Mouse (Mus musculus): Measurements from ENCODE around the gene Ap2a1. TPM values are rescaled to one million over a fixed set of nuclear protein-coding genes. Genes with fewer than 3 reads are reported as not detected.
"Not testable (repeated sequence)": the region's sequence is repeated elsewhere in the genome, so short reads cannot be mapped to it uniquely, and the experiment has no call there.

The Ap2a1 gene
- polyA plus RNA-seq, 1 experiment from 2014 or later = 85.1 TPM

DNA sequence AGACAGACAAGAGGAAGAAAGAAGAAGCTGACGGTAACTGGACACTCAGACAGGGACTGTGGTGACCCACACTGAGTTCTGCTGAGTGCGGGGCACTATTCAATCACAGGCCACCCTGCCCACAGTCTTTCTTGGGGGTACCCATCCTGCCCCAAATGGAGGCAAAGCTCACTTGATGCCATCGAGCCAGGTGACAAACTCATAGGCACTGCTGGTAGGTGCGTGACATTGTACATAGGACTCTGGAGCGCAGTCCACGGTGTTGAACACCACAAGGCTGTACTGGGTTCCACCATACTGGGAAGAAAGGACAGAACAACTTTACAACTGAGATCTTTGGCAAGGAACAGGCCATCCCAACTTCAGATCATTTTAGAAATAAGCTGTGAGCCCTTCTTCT is 37.7 kb downstream of the Ap2a1 start:
- H3K4me1 ChIP-seq = peaks cover 69% of the 10 kb centered on the region
- peaks cover 37% of the 10 kb centered on the region for H3K36me3 ChIP-seq
- peak overlapping the region; percentile 92 for H3K27ac ChIP-seq
- WGBS (ENCODE audit: insufficient replicate concordance) = 12% methylated on average over 6 of the region's 6 CpGs
- no peaks in the 10 kb centered on the region for H3K27me3 ChIP-seq (replicated peaks)
- H3K9me3 ChIP-seq (replicated peaks) = no peaks in the 10 kb centered on the region
- H3K4me3 ChIP-seq = peak overlapping the region; percentile 79
- H3K4me2 ChIP-seq = peak overlapping the region; percentile 82
- ATAC-seq = 0 out of 2 replicates have a peak, but pooled peaks have one; percentile 25
- peak overlapping the region; percentile 88 for H3K9ac ChIP-seq

GRCm38 (mm10) chr7:44890737-44891136 is 38.6 kb downstream of the Ap2a1 start:
- Histone ChIP-seq H3K4me2 (peak overlapping the region; percentile 82), H3K9ac (peak overlapping the region; percentile 88; the same call in 1 of the 2 replicates), H3K4me1 (peaks cover 61% of the 10 kb centered on the region), H3K36me3 (peaks cover 42% of the 10 kb centered on the region), H3K27ac (no peak overlapping the region), H3K27me3 (replicated peaks) (no peaks in the 10 kb centered on the region), H3K9me3 (replicated peaks) (no peaks in the 10 kb centered on the region), H3K4me3 (peak overlapping the region; percentile 79)
- ATAC-seq = no peak
- 77% methylated on average over 4 of the region's 4 CpGs for WGBS (ENCODE audit: insufficient replicate concordance)

- Histone ChIP-seq H3K27me3 (replicated peaks) (no peaks in the 10 kb centered on the region), H3K27ac (no peak overlapping the region), H3K9me3 (replicated peaks) (no peaks in the 10 kb centered on the region), H3K4me1 (peaks cover 55% of the 10 kb centered on the region), H3K4me3 (peak overlapping the region; percentile 79; the same call in 1 of the 2 replicates), H3K4me2 (peak overlapping the region; percentile 82), H3K36me3 (peaks cover 48% of the 10 kb centered on the region), H3K9ac (0 out of 2 replicates have a peak overlapping the region, but pooled peaks have one; percentile 88)
- no peak for ATAC-seq
- 78% methylated on average over 7 of the region's 7 CpGs for WGBS (ENCODE audit: insufficient replicate concordance)
These were observed 39.1 kb downstream of the Ap2a1 start for GRCm38 (mm10) chr7:44890180-44890579.

- H3K27ac ChIP-seq = no peak overlapping the region; the same call in 1 of the 2 replicates
These were observed 40.8 kb downstream of the Ap2a1 start for GRCm38 (mm10) chr7:44888256-44889105.

GRCm38 (mm10) chr7:44886964-44887363 is 42.3 kb downstream of the Ap2a1 start:
- Histone ChIP-seq H3K27me3 (replicated peaks) (no peaks in the 10 kb centered on the region), H3K4me1 (peaks cover 46% of the 10 kb centered on the region), H3K9me3 (replicated peaks) (no peaks in the 10 kb centered on the region), H3K27ac (no peak overlapping the region), H3K9ac (no peak overlapping the region), H3K4me3 (no peak overlapping the region), H3K36me3 (peaks cover 77% of the 10 kb centered on the region), H3K4me2 (no peak overlapping the region)
- ATAC-seq = no peak
- WGBS (ENCODE audit: insufficient replicate concordance) = 71% methylated on average over 7 of the region's 7 CpGs

More at GRCm38 (mm10) chr7:44888256-44889105, 40.8 kb downstream of the Ap2a1 start:
- peaks cover 52% of the 10 kb centered on the region for H3K4me1 ChIP-seq
- ATAC-seq = no peak
- H3K9me3 ChIP-seq (replicated peaks) = no peaks in the 10 kb centered on the region
- H3K36me3 ChIP-seq = peaks cover 62% of the 10 kb centered on the region
- H3K9ac ChIP-seq = no peak overlapping the region
- no peak overlapping the region for H3K4me3 ChIP-seq
- H3K27me3 ChIP-seq (replicated peaks) = no peaks in the 10 kb centered on the region
- H3K4me2 ChIP-seq = no peak overlapping the region
- WGBS (ENCODE audit: insufficient replicate concordance) = 73% methylated on average over 13 of the region's 13 CpGs

GRCm38 (mm10) chr7:44884637-44885036 is 44.7 kb downstream of the Ap2a1 start:
- no peak overlapping the region for H3K4me2 ChIP-seq
- H3K9ac ChIP-seq = no peak overlapping the region
- H3K27ac ChIP-seq = no peak overlapping the region
- no peaks in the 10 kb centered on the region for H3K27me3 ChIP-seq (replicated peaks)
- H3K36me3 ChIP-seq = peaks cover 92% of the 10 kb centered on the region
- WGBS (ENCODE audit: insufficient replicate concordance) = 86% methylated on average over 5 of the region's 5 CpGs
- H3K4me1 ChIP-seq = peaks cover 27% of the 10 kb centered on the region
- no peak for ATAC-seq
- no peak overlapping the region for H3K4me3 ChIP-seq
- H3K9me3 ChIP-seq (replicated peaks) = no peaks in the 10 kb centered on the region

DNA sequence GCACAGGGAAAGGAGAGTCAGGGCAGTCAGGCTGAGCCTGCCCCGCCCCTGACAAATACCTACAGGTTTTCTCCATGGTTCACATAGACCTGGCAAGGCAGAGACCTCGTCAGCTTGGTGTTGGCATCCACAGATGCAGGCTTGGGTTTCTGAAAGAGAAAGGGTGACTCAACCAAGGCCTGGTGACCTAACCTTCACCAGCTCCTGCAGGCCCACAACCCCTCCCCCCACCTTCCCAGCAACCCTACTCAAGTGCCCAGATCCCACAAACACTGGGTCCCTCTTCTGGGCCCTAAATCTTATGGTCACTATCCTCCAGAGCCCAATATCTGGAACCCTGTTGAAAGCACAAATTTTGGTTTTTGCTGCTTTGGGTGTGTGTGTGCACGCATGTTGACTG is 46.3 kb downstream of the Ap2a1 start:
- 76% methylated on average over 3 of the region's 3 CpGs for WGBS (ENCODE audit: insufficient replicate concordance)
- peaks cover 11% of the 10 kb centered on the region for H3K4me1 ChIP-seq
- no peak overlapping the region for H3K27ac ChIP-seq
- no peak overlapping the region for H3K9ac ChIP-seq
- H3K27me3 ChIP-seq (replicated peaks) = no peaks in the 10 kb centered on the region
- H3K36me3 ChIP-seq = peaks cover 92% of the 10 kb centered on the region
- no peak overlapping the region for H3K4me3 ChIP-seq
- ATAC-seq = no peak
- no peaks in the 10 kb centered on the region for H3K9me3 ChIP-seq (replicated peaks)
- H3K4me2 ChIP-seq = no peak overlapping the region

GRCm38 (mm10) chr7:44877833-44878232 is 51.5 kb downstream of the Ap2a1 start:
- Histone ChIP-seq H3K27ac (no peak overlapping the region), H3K36me3 (peaks cover 71% of the 10 kb centered on the region)

GRCm38 (mm10) chr7:44871774-44872173 is 57.5 kb downstream of the Ap2a1 start:
- not testable (repeated sequence) for H3K27ac ChIP-seq; H3K9ac ChIP-seq; H3K4me2 ChIP-seq; H3K9me3 ChIP-seq (replicated peaks); H3K27me3 ChIP-seq (replicated peaks); H3K4me3 ChIP-seq; ATAC-seq
- Histone ChIP-seq H3K4me1 (peaks cover 59% of the 10 kb centered on the region), H3K36me3 (peaks cover 10% of the 10 kb centered on the region)
- WGBS (ENCODE audit: insufficient replicate concordance) = 80% methylated on average over 2 of the region's 2 CpGs

More at GRCm38 (mm10) chr7:44877833-44878232, 51.5 kb downstream of the Ap2a1 start:
- peaks cover 21% of the 10 kb centered on the region for H3K4me1 ChIP-seq
- no peak overlapping the region for H3K4me3 ChIP-seq
- WGBS (ENCODE audit: insufficient replicate concordance) = 81% methylated on average over 14 of the region's 14 CpGs
- H3K9ac ChIP-seq = no peak overlapping the region
- H3K9me3 ChIP-seq (replicated peaks) = no peaks in the 10 kb centered on the region
- H3K27me3 ChIP-seq (replicated peaks) = no peaks in the 10 kb centered on the region
- H3K4me2 ChIP-seq = no peak overlapping the region
- no peak for ATAC-seq

DNA sequence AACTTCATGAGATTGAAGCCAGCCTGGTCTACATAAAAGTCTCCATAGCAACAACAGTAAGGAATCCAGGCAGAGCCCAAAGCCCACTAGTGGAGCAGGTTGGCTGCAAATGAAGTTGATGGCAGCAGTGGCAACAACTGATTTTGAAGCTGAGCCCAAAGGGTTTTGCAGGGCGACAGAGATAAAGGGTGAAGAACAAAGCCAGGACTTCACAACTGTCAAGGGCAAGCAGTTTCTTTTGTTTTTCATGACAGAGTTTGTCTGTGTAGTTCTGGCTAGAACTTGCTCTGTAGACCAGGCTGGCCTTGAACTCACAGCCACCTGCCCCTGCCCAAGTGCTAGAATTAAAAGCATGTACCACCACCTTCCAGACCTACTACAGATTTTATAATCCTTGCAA is 58.1 kb downstream of the Ap2a1 start:
- peaks cover 65% of the 10 kb centered on the region for H3K4me1 ChIP-seq
- no peak overlapping the region for H3K4me3 ChIP-seq
- H3K27me3 ChIP-seq (replicated peaks) = no peaks in the 10 kb centered on the region
- no peak for ATAC-seq
- 76% methylated on average over 1 of the region's 1 CpGs for WGBS (ENCODE audit: insufficient replicate concordance)
- no peaks in the 10 kb centered on the region for H3K9me3 ChIP-seq (replicated peaks)
- H3K4me2 ChIP-seq = no peak overlapping the region
- no peak overlapping the region for H3K9ac ChIP-seq
- no peak overlapping the region for H3K27ac ChIP-seq
- H3K36me3 ChIP-seq = peaks cover 8% of the 10 kb centered on the region

DNA sequence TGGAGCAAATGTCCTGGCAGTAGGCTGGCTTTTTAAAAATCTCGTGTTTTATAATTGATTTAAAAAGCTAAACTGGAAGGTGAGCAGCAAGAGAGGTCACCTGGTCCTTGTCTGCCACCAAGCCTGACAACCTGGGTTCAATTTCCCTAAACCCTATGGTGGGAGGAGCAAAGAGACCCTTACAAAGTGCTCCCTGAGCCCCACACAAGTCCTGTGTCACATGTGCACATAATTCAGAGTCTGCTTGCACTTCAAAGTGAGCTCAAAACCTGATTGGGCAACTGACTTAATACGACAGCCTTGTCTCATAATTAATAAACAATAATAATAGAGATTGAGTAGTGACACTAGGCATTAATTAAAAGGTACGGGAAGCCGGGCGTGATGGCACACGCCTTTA is 58.7 kb downstream of the Ap2a1 start:
- peak overlapping the region; percentile 92 for H3K4me2 ChIP-seq
- 76% methylated on average over 6 of the region's 6 CpGs for WGBS (ENCODE audit: insufficient replicate concordance)
- H3K27me3 ChIP-seq (replicated peaks) = no peaks in the 10 kb centered on the region
- no peak for ATAC-seq
- peak overlapping the region; percentile 81 for H3K4me3 ChIP-seq
- H3K4me1 ChIP-seq = peaks cover 69% of the 10 kb centered on the region
- H3K9me3 ChIP-seq (replicated peaks) = no peaks in the 10 kb centered on the region
- H3K9ac ChIP-seq = peak overlapping the region; percentile 90; the same call in 1 of the 2 replicates
- peak overlapping the region; percentile 96 for H3K27ac ChIP-seq
- peaks cover 8% of the 10 kb centered on the region; the same call in 1 of the 2 replicates for H3K36me3 ChIP-seq

Data from liver, embryonic 12.5 days (tissue).